Mouse (Mus musculus): ENCODE data around the gene Mad1l1.
"Not testable (repeated sequence)": the region's sequence is repeated elsewhere in the genome, so short reads cannot be mapped to it uniquely, and the experiment has no call there.

Mad1l1 gene

DNA sequence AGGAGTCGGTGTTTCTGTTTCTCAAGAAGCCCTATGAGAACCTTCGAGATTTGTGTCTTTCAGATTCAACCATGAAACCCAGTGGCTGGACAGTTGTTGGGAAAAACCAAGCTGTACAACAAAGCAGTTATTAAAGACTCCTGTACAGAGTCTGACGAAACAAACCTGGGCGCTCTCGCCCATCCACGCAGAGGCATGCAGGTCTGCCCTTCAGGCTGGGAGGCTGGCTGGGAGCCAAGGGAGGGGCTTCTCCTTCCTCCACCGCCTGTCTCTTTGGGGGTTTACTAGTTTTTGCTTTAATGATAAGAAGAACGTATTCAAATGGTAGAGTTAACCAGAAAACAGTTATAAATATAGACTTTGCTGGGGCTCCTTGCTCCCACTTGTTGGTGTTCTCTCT, 314.5 kb downstream of the Mad1l1 start:
- DNase-seq (ENCODE audit: low spot score): no peak

DNA sequence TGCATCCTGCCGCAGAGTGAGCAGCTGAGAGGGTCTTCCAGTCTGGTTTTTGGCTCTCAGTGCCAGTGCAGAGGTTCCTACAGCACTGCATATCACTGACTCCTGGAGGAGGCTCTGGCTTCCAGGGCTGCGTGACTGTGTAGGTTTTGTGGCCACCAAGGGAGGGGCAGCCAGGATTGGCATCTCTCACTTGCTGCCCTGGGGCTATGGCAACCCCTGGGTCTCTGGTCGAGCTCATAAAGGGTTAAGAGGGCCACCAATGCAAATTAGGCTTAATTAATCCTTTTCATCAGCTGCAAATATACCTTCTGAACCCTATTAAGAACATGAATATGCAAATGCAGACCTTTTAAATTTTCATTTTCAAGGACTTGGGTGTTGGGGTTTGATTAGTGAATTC, 318.8 kb downstream of the Mad1l1 start:
- no peak for DNase-seq (ENCODE audit: low spot score)

DNA sequence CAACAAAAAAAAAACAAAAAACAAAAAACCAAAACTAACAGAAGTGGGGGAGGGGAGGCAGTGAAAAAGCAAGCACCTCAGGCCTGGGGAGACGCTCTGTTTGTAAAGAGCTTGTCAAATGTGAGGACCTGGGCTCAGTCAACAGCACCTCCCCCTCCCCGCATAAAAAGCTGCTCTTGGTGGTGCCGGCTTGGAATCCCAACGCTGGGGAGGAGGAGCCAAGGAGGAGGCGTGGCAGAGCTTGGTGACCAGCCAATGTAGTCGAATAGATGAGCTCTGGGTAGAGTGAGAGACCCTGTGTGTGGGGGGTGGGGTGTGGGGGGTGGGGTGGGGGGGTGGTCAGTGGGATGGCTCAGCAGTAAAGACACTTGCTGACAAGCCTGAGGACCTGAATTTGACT, 322.4 kb downstream of the Mad1l1 start:
- no peak for DNase-seq (ENCODE audit: low spot score)

DNA sequence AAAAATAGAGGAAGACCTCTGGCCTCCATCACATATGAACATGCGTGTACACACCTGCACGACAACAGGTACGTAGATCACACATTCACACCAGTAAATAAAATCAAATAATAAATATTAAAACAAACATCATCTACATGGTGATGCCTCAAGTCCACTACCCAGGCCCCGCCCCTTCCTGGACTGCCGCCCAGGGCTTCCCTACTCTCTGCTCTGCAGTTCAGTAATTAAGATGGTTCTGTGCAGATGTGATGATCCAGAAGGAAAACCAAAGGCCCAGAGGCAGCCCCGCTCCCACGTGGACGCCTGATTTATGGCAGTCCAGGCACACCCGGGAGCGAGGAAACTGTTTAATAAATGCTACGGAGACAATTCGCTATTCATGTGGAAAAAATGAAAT, 323.0 kb downstream of the Mad1l1 start:
- DNase-seq (ENCODE audit: low spot score): not testable (repeated sequence)

DNA sequence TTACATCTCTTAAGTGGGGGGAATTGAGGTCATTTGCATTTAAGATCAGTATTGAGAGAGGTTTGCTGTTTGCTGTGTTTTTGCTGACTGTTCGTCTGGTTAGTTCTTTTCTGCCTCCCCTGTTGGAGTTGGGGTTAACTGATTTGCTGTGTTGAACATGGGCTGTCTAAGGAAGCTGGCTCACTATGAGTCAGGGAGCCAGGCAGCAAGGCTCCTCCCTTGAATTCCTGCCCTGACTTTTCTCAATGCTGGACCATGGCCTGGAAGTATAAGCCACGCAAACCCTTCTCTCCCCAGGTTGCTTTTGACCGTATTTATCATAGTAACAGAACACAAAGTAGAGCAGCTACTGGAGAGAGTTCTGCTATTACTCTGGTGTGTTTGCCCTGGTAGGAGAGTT, 329.8 kb downstream of the Mad1l1 start:
- DNase-seq (ENCODE audit: low spot score): no peak

DNA sequence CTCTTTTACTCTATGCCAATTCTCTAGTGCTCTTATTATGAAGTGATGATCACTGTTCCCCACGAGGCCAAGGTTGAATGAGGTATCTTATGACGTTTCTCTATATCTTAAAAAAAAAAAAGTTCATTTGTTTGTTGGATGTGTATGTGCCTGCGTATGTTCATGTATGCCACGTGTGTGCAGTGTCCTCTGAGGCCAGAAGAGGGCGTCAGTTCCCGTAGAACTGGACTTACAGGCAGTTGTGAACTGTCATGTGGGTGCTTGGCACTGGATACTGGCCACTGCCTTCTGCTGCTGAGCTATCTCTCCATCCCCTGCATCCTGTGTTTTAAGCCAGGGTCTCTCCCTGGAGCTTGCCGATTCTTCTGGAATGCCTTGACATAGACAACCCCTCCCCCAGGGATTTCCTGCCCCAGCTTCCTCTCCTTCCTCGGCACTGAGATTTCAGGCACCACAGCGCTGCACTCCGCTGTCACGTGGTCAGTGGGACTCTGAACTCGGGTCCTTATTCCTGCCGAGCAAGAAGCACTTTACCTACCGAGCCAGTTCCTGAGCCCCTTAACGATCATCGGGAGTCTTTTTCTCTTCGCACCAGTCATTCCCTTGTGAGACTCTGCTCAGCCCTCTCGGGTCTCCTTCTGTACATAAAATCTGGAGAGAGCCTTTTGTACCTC, 336.1 kb downstream of the Mad1l1 start:
- no peak for DNase-seq (ENCODE audit: low spot score)

DNA sequence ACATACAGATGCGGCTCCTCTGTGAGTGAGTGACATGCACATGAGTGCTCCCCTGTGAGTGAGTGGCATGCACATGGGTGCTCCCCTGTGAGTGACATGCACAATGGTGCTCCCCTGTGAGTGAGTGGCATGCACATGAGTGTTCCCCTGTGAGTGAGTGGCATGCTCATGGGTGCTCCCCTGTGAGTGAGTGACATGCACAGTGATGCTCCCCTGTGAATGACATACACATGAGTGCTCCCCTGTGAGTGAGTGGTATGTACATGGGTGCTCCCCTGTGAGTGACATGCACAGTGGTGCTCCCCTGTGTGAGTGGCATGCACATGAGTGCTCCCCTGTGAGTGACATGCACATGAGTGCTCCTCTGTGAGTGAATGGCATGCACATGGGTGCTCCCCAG, 339.4 kb downstream of the Mad1l1 start:
- no peak for DNase-seq (ENCODE audit: low spot score)

DNA sequence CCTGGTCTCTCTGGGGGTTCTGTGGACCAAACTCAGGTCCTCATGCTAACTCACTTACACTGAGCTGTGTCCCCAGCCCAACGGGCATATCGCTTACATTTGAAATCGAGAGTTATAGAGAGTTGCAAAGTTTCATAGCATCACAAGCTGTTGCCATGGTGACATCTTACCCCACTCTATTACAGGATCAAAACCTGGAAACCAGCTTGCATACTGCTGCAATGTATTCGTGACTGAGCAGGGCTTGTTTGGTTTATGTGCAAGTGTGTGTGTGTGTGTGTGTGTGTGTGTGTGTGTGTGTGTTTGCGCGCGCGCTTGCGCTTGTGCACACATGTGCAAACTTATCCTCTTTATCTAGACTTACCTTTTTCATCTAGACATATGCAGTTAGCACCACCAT, 342.0 kb downstream of the Mad1l1 start:
- no peak for DNase-seq (ENCODE audit: low spot score)

DNA sequence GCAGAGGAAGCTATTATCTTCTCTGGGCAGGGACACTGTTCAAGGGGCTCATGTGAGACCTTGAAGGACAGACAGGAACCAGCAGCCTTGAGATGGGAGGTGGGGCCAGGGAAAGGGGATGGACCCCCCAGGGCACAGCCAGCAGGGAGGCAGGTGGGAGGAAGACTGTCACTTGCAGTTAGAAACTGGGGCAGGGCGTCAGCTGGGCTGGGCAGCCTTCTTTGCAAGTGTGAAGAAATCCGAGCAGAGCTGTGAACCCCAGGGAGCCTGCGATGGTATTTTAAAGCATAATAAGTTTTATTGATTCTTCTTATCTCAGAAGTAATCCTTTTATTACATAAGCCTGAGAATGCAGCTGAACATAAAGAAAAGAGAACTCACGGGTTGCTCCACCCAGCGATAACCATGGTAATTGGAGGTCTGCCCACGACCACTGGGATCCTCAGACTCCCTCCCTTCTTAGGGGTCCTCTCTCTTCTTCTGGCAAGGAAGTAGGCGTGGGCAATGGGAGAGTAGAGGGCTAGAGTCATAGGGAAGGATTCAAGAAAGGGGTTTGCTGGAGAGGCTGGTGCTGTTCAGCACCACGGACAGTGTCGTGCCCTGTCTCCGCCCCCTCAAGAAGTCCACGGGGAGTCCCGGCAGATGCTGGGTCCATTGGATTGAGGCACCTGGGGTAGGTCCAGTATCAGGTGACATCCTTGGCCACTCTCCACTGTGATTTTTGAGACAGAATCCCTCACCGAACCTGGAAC, 342.7 kb downstream of the Mad1l1 start:
- DNase-seq (ENCODE audit: low spot score): peak; percentile 69

DNA sequence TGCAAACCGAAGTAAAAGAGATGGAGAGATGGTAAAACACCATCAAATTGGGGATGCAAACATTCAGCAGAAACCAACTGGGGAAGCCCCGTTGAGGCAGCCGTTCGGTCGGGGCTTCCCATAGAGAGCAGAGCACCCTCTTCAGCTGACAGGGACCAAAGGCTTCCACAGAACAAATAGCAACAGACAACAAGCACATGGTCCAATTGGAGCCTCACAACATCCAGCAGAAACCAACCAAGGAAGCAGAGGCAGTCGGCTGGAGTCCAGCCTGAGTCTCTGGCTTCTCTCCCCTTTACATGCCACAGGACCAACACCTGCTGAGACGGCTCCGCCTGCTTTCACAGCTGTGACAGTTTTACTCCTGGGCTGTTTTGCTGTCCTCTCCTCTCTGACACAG, 343.9 kb downstream of the Mad1l1 start:
- no peak for DNase-seq (ENCODE audit: low spot score)

DNA sequence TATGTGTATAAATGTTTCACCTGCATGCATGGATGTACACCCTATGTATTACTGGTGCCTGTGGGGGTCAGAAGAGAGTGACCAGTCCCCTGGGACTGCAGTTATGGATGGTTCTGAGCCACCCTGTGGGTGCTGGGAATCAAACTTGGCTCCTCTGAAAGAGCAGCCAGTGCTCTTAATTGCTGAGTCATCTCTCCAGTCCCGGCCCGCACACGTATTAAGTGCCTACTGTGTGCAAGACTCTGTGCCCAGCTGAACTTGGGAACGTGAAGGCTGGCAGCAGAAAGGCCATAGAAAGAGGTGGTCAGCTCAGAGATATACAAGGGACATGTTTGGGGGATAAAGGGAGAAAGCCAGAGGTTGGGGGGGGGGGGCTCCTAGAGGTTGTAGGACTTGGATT, 344.8 kb downstream of the Mad1l1 start:
- no peak for DNase-seq (ENCODE audit: low spot score)

DNA sequence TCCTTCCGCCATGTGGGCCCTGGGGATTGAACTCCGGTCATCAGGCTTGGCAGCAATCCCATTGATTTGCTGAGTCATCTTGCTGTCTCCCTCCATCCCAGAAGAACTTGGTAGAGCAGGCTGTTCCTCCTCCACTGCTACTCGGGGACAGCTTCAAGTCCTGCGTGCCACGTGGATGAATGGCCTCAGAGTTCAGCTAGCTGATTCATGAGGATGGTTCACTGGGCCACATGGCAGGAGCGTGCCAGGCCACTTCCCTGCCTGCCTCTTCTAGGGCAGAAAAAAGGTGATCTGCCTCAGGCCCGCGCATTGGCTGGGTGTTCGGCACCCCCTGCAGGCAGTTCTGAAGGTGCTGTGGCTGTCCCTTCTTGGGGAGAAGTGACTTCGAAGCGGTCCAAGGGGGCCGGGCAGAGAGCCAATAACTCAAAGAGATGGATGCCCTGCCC, 351.1 kb downstream of the Mad1l1 start:
- peak; percentile 29 for DNase-seq (ENCODE audit: low spot score)

DNA sequence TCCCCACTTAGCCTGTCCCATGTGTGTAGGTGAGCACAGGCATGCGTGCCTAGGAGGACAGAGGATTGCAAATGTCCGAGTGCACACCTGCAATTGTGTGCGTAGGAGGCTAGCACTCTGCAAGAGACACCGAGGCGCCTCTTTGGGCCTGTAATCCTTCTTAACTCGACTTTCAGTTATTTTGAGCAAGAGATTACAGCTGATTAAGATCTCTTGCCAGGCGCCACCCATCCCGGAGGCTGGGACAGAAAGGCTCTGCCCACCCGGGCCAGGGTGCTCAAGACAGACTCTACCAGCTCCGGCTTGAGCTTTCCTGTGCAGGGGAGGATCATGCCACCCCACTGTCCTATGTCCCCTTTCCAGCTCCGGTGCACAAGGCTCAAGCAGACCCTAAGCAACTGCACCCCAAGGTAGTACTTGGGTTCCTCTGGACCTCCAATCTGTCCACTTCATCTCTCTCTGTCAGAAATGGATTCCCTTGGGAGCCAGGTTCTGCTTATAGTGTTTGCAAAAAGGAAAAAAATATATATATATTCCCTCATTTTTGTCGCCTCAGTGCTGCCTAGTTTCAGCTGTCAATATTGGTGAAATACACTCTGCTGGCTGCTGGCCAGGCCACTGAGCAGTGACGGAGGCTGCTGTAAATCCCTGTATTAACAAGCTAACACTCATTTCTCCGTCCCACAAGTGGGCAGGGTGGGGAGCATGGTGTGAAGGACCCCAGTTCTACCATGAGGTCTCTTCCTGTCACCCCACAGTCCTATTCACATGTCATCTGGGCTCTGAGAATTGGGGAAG, 352.0 kb downstream of the Mad1l1 start:
- no peak for DNase-seq (ENCODE audit: low spot score)

DNA sequence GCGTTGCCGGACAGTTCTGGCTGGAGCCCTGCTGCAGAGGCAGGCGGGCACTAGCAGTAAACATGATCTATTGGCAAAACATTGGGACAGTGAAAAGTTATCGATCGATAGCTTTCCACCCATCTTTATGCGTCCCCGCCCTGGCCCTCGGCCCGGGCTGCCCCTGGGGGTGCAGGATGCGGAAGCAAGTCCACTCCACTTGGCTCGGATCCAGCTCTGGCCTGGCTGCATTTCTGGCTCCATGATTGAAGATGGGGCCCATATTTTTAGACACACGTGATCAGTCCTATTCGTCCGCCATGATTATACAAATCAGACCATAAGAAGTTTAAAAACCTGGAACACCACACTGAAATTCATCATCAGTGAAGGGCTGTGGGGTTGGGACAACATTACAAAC, 355.8 kb downstream of the Mad1l1 start:
- DNase-seq (ENCODE audit: low spot score): no peak

DNA sequence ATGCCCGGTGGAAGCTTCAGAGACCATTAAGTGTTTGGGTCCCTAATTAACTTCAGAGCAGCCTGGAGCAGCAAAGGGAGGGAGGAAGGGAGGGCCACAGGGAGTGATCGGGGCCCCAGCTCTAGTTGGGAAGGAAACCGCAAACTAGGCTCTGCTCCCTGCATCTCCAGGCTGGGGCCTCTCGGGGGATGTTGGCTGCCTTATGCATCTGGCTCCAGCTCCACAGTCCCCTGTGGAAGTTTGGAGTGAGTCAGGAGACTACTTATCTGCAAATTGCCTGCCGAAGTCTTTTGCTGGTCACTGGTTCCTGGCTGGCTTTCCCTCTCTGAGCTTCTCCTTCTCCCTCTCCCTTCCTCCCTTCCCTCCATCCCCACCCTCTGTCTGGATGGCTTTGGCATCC, 357.0 kb downstream of the Mad1l1 start:
- DNase-seq (ENCODE audit: low spot score): no peak

DNA sequence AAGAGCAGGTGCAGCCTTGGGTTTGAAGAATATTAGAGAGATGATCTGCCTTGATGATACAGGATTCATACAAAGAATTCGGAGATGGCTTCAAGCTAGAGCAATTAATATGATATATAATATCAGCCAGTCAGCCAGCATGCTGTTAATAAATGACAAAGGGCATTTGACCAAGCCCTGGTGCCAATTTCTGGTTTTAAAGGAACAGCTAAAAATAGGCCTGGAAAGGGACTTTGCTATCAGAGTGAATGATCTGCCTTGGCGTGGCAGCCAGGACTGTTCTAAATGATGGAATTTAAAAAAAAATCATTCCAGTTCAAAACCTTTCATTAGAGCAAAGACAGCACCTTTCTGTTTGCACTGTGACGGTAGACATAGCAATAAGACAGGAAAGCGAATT, 361.6 kb downstream of the Mad1l1 start:
- no peak for DNase-seq (ENCODE audit: low spot score)
